10 mouse cellular contexts compared by ENCODE assay signal in genomic region chr1:36904489-36904888, GRCm38 (mm10). TPM values are rescaled to one million over a fixed set of nuclear protein-coding genes. Genes with fewer than 3 reads are reported as not detected.
A peak's percentile ranks its signal among the peaks of the same experiment; 100 is the strongest.
DNase-seq lines count a peak whose midpoint lies in the region; ATAC-seq lines count a peak whose summit lies in the region.
"Had no signal": no experiment of that assay in that cellular context is flagged by ENCODE, and none has a peak within 500 bp of the region (broad histone marks: within the 10 kb centered on the region; RNA-seq: fewer than 3 reads in every experiment).

No protein-coding gene starts in this region.

- H3K27me3 ChIP-seq in forebrain, embryonic 14.5 days (replicated peaks; ENCODE audit: control insufficient read depth, insufficient read depth, low read length) = no peaks in the 10 kb centered on the region
- no peaks in the 10 kb centered on the region for H3K27me3 ChIP-seq in forebrain, embryonic 12.5 days

- H3K4me2 ChIP-seq in forebrain, embryonic 14.5 days (ENCODE audit: low read length) = no peak overlapping the region
- no peak overlapping the region for H3K4me2 ChIP-seq in forebrain, embryonic 12.5 days
- H3K4me2 ChIP-seq: lung, embryonic 14.5 days had no signal

- H3K4me1 ChIP-seq in forebrain, embryonic 14.5 days (ENCODE audit: control insufficient read depth, insufficient read depth, low read length) = no peaks in the 10 kb centered on the region; the same call in 1 of the 2 replicates
- no peaks in the 10 kb centered on the region for H3K4me1 ChIP-seq in forebrain, embryonic 12.5 days

- DNase-seq in forebrain, embryonic 14.5 days (ENCODE audit: low spot score) = peak; percentile 29
- peak; percentile 48 for DNase-seq in lung, postnatal 36 days
- DNase-seq in lung, postnatal 14 days = no peak
- peak; percentile 28 for DNase-seq in naive thymus-derived CD4-positive, alpha-beta T cell, adult 2 months (ENCODE audit: low read depth)
- no peak for DNase-seq in MN1 (ENCODE audit: low spot score)
- no peak for DNase-seq in heart, postnatal 36 days
- DNase-seq: B cell, adult 2 months had no signal

- H3K4me3 ChIP-seq in forebrain, embryonic 14.5 days (ENCODE audit: low read depth, low read length) = no peak overlapping the region
- H3K4me3 ChIP-seq in forebrain, embryonic 12.5 days (replicated peaks) = no peak overlapping the region

- peak overlapping the region; percentile 34; the same call in 1 of the 2 replicates for H3K27ac ChIP-seq in forebrain, embryonic 14.5 days (ENCODE audit: low read depth, low read length)
- H3K27ac ChIP-seq in forebrain, embryonic 12.5 days = no peak overlapping the region

- no peak overlapping the region for H3K9ac ChIP-seq in forebrain, embryonic 14.5 days (ENCODE audit: low read length)
- H3K9ac ChIP-seq in forebrain, embryonic 12.5 days = no peak overlapping the region
- H3K9ac ChIP-seq: lung, embryonic 14.5 days had no signal

- intact Hi-C loops in heart, postnatal 36 days (cut with DNase I) = no loop called here

- H3K9me3 ChIP-seq in forebrain, embryonic 14.5 days (replicated peaks; ENCODE audit: control insufficient read depth, low read length) = no peaks in the 10 kb centered on the region
- H3K9me3 ChIP-seq in forebrain, embryonic 12.5 days = no peaks in the 10 kb centered on the region

- H3K36me3 ChIP-seq in forebrain, embryonic 14.5 days (ENCODE audit: control insufficient read depth, insufficient read depth, low read length) = no peaks in the 10 kb centered on the region
- no peaks in the 10 kb centered on the region for H3K36me3 ChIP-seq in forebrain, embryonic 12.5 days (replicated peaks)

- peak; percentile 50; the same call in 1 of the 2 replicates for ATAC-seq in forebrain, embryonic 14.5 days
- ATAC-seq in forebrain, embryonic 12.5 days (ENCODE audit: low FRiP score) = no peak
- peak; percentile 64 for ATAC-seq in common myeloid progenitor, adult 5-6 weeks (replicated peaks; ENCODE audit: low read depth, poor library complexity, severe bottlenecking)

- WGBS in forebrain, embryonic 14.5 days = 64% methylated on average over 6 of the region's 6 CpGs
- 73% methylated on average over 6 of the region's 6 CpGs for WGBS in forebrain, embryonic 12.5 days

RNA-seq across cellular contexts. Expression of gene Tmem131, which starts 39.0 kb away (rescaled TPM):
- 12.2 and 14.2 TPM in 2 replicates for polyA plus RNA-seq in forebrain, embryonic 14.5 days (2014; fragmentation: Nextera tagmentation; extraction: Ambion mirVana)
- polyA plus RNA-seq in forebrain, embryonic 12.5 days (2016; fragmentation: Nextera tagmentation; extraction: Ambion mirVana) = 19.6 and 20.4 TPM in 2 replicates
- 18.6 and 28.1 TPM in 2 replicates for total RNA-seq in common myeloid progenitor, adult 5-6 weeks (2017)
- 10 to 100 TPM; 32.9 to 35.9 TPM for total RNA-seq in heart, postnatal 36 days (2021)

Comparison
In these comparisons a context has a peak if more than half of its experiments do, and no peak if none do; other contexts are left out.
1. DNase-seq: peak in forebrain, embryonic 14.5 days (single experiment), lung, postnatal 36 days (single experiment) and naive thymus-derived CD4-positive, alpha-beta T cell, adult 2 months (single experiment); none in lung, postnatal 14 days (single experiment), MN1 (single experiment) and heart, postnatal 36 days (0 of 2).